Comparison of ENCODE assay signal across 21 mouse cellular contexts in the genomic region with DNA sequence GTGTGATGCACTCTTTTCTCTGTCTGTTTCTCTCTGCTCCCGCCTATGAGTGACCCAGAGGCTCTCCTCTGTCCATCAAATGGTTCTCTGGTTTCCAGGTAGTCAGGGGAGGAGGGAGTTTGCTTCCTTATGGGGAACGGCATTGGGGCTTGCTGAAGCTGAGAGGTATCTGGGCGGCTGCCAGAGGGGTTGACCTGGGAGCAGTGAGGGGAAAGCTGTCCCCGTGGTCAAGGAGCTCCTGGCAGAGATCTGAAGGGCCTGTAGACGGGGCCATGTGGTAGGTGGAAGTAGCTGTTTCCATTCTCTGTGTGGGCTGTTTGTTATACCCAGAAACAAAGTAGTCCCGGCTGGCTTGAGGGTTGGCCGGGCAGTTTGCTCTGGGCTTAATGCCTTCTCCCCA. TPM values are rescaled to one million over a fixed set of nuclear protein-coding genes. Genes with fewer than 3 reads are reported as not detected.
DNase-seq lines count a peak whose midpoint lies in the region; ATAC-seq and TF ChIP-seq lines count a peak whose summit lies in the region.
"Had no signal": no experiment of that assay in that cellular context is flagged by ENCODE, and none has a peak within 500 bp of the region (broad histone marks: within the 10 kb centered on the region; RNA-seq: fewer than 3 reads in every experiment).

No protein-coding gene starts in this region.

- peak; percentile 94 for DNase-seq in heart, adult 11 months
- DNase-seq in heart, adult 8-10 months (ENCODE audit: low spot score) = no peak
- DNase-seq in ovary, postnatal 36 days (ENCODE audit: low spot score) = peak; percentile 55
- DNase-seq in ovary, adult 18-20 months (ENCODE audit: low spot score) = no peak
- DNase-seq in lung, postnatal 0 days (ENCODE audit: low spot score) = peak; percentile 84
- no peak for DNase-seq in left cerebral cortex, postnatal 14 days (ENCODE audit: low spot score in 2 of 2)
- DNase-seq in adrenal gland, postnatal 10 days = no peak
- no peak for DNase-seq in cerebellum, adult 8-10 months
- DNase-seq: adrenal gland, postnatal 25 days; cerebellum, adult 9-11 months; retina, postnatal 1 day; thymus, adult 2 months had no signal

- TF ChIP-seq EP300 in lung, postnatal 0 days (IDR thresholded peaks at IDR 0.05) = no peak

- H3K9ac ChIP-seq in lung, postnatal 0 days (replicated peaks; ENCODE audit: low read depth) = no peak overlapping the region
- H3K9ac ChIP-seq: embryonic facial prominence, embryonic 15.5 days; hindbrain, embryonic 13.5 days; midbrain, embryonic 12.5 days; neural tube, embryonic 15.5 days had no signal

- peak overlapping the region; percentile 66 for H3K27ac ChIP-seq in lung, postnatal 0 days (ENCODE audit: low read length)
- H3K27ac ChIP-seq: hindbrain, embryonic 13.5 days; limb, embryonic 10.5 days; midbrain, embryonic 12.5 days; neural tube, embryonic 15.5 days had no signal

- H3K4me1 ChIP-seq in lung, postnatal 0 days (ENCODE audit: insufficient read depth, low read depth, low read length) = peaks cover 36% of the 10 kb centered on the region; the same call in 1 of the 2 replicates

- H3K36me3 ChIP-seq in lung, postnatal 0 days (ENCODE audit: insufficient read depth, low read length) = no peaks in the 10 kb centered on the region
- H3K36me3 ChIP-seq: embryonic facial prominence, embryonic 15.5 days; hindbrain, embryonic 13.5 days; limb, embryonic 10.5 days; midbrain, embryonic 12.5 days; neural tube, embryonic 15.5 days had no signal

- 33% methylated on average over 7 of the region's 7 CpGs for WGBS in lung, postnatal 0 days

- H3K9me3 ChIP-seq in lung, postnatal 0 days (ENCODE audit: low read length) = no peaks in the 10 kb centered on the region
- H3K9me3 ChIP-seq: embryonic facial prominence, embryonic 15.5 days; hindbrain, embryonic 13.5 days; limb, embryonic 10.5 days; midbrain, embryonic 12.5 days; neural tube, embryonic 15.5 days had no signal

- no peaks in the 10 kb centered on the region for H3K27me3 ChIP-seq in lung, postnatal 0 days (replicated peaks; ENCODE audit: insufficient read depth, low read length)
- H3K27me3 ChIP-seq: embryonic facial prominence, embryonic 15.5 days; hindbrain, embryonic 13.5 days; neural tube, embryonic 15.5 days had no signal

- no peak overlapping the region for H3K4me3 ChIP-seq in lung, postnatal 0 days (ENCODE audit: low read depth, low read length)
- H3K4me3 ChIP-seq: embryonic facial prominence, embryonic 15.5 days; hindbrain, embryonic 13.5 days; limb, embryonic 10.5 days; midbrain, embryonic 12.5 days; myocyte; neural tube, embryonic 15.5 days had no signal

- peak; percentile 71 for ATAC-seq in lung, postnatal 0 days
- ATAC-seq: intestine, embryonic 16.5 days had no signal

- no peak for TF ChIP-seq CTCF in lung, postnatal 0 days (IDR thresholded peaks at IDR 0.05)

- intact Hi-C loops in left cerebral cortex, postnatal 14 days (cut with DNase I) = no loop called here

- H3K4me2 ChIP-seq in lung, postnatal 0 days (replicated peaks; ENCODE audit: low read depth, low read length) = no peak overlapping the region
- H3K4me2 ChIP-seq: embryonic facial prominence, embryonic 15.5 days; hindbrain, embryonic 13.5 days; liver, embryonic 11.5 days; midbrain, embryonic 12.5 days; neural tube, embryonic 15.5 days had no signal

RNA-seq across cellular contexts. Expression of a gene that starts 6.3 kb away (rescaled TPM):
- total RNA-seq in heart, adult 8-10 months (2022) = 10 to 100 TPM; 32.9 to 44.3 (median 39.1) TPM
- 19.2 and 23.6 TPM in 2 replicates for polyA plus RNA-seq in lung, postnatal 0 days (2015; fragmentation: Nextera tagmentation; extraction: Ambion mirVana)
- 10 to 100 TPM; 19.9 to 20.6 TPM for total RNA-seq in left cerebral cortex, postnatal 14 days (2021)
- total RNA-seq in adrenal gland, postnatal 10 days (2021) = 10 to 100 TPM; 31.6 to 36.3 TPM

RNA-seq across cellular contexts. Expression of a gene that starts 35.3 kb away (rescaled TPM):
- total RNA-seq in heart, adult 8-10 months (2022) = 10 to 100 TPM in 2 of 4 experiments, 1 to 10 TPM in 2; 7.2 to 11.7 (median 9.6) TPM
- 49.0 and 50.0 TPM in 2 replicates for polyA plus RNA-seq in lung, postnatal 0 days (2015; fragmentation: Nextera tagmentation; extraction: Ambion mirVana)
- total RNA-seq in left cerebral cortex, postnatal 14 days (2021) = 10 to 100 TPM; 20.6 to 23.5 TPM
- total RNA-seq in adrenal gland, postnatal 10 days (2021) = 10 to 100 TPM; 11.9 to 12.0 TPM
- total RNA-seq: CH12.LX had no signal

Comparison
In these comparisons a context has a peak if more than half of its experiments do, and no peak if none do; other contexts are left out.
1. DNase-seq: peak in heart, adult 11 months (single experiment), ovary, postnatal 36 days (single experiment) and lung, postnatal 0 days (single experiment); none in heart, adult 8-10 months (single experiment), ovary, adult 18-20 months (single experiment), left cerebral cortex, postnatal 14 days (0 of 2), adrenal gland, postnatal 10 days (single experiment) and cerebellum, adult 8-10 months (single experiment).